Mouse (Mus musculus): ENCODE data around the gene Ttll2.
"Not testable (repeated sequence)": the region's sequence is repeated elsewhere in the genome, so short reads cannot be mapped to it uniquely, and the experiment has no call there.

Gene Ttll2

DNA sequence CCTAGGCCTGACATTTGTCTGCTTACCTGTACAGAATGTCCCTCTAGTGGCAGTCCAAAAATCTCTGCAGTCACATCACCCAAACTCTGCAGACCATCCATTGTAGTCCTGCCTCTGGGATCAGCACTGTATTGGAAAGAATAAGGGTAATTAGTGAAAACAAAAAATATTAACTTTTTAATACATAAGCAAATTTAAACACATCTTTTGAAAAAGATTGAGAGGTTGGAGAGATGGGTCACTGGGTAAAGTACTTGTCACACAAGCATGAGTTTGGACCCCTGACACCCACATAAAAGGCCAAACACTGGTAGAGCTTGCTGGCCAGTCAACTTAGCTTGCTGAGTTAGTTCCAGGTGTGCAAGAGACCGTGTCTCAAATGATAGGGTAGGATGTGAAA is at the start of gene Ttll2:
TSS of gene Ttll2 (minus strand) at position 101 of the 400 bp plus-strand sequence.
- not testable (repeated sequence) for DNase-seq

DNA sequence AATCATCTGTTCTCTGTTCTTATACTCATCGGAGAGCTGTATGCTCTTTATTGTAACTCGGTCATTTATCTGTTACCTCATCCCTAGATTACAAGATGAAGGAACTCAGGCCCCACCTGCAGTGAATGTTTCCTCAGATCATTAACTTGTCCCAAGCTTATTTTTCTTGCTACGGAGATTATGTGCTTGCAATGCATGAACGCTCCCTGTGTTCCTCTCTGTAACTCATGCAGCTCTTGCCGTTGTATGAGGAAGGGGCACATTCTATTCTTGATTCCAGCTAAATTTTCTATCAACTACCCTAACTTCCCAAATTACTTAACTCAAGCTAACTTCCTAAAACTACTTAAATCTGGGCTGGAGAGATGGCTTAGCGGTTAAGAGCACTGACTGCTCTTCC is 47.3 kb upstream of the Ttll2 start:
- not testable (repeated sequence) for DNase-seq

DNA sequence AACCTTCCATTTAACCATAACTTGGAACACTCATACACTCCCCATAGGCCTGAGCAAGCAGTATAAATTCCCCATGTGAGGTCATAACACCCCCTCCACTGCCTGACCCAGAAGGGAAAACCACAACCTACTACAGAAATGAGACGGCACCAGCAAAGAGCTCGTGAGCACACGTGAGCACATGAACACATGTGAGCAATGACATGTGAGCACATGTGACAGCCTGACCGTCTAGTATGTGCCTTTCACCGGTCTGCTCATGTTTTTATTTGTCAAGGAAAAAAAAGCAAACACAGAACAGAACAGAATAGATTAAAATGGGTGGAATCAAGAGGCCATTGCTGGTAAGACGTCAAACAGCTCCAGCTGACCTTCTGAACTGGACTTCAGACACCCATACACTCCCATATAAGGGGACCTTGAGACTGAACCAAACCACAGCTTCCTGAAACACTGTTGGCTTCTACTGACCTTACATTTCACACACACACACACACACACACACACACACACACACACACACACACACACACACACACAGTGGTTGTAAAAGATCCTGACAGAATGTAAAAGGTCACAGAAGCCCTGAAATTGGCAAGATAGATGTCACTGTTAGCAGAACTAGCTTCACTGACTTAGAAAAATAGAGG is 45.8 kb upstream of the Ttll2 start:
- DNase-seq: not testable (repeated sequence)

DNA sequence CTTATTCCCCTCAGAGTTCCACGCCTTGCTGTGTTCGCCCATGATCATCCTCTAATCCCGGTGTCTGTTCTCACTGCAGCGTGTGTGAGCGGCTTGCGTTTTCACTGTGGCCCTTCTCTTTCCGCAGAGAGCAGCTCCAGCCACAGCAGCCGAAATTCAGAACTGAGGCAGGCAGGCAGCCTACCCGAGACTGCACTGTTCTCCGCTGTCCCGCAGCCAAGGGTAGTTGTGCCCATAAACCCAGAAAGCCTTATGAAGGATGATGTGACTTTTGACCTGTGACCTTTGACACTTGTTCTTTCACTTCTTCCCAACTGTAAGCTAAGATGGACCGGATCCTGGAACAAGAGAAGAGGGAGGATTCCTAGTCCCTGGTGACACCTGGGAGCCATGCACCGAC is 44.6 kb upstream of the Ttll2 start:
- DNase-seq: not testable (repeated sequence)

- DNase-seq: not testable (repeated sequence)
Measured at GRCm38 (mm10) chr17:7396288-7396687, 43.8 kb upstream of the Ttll2 start.

GRCm38 (mm10) chr17:7395671-7396070 is 43.2 kb upstream of the Ttll2 start:
- not testable (repeated sequence) for DNase-seq

- not testable (repeated sequence) for DNase-seq
Measured at GRCm38 (mm10) chr17:7395116-7395515, 42.6 kb upstream of the Ttll2 start.

- not testable (repeated sequence) for DNase-seq
Measured at GRCm38 (mm10) chr17:7389898-7390297, 37.4 kb upstream of the Ttll2 start.

DNA sequence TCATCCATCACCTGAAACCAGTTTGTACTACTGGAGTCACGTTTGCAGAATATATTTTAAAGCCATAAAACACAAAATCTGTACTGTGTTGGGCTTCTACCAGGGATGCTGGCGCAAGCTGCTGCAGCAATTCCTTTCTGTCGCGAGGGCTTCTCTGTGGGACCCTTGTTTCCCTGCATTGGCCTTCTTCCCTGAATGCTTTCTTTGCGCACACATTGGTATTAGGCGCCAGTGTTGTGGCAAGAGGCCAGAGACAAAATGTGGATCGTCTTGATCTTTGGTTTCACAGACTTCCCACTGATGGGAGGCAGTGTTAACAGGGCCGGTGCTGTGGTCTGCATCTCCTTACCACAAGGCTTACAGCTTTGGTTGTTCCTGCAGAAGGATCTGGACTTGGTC is 36.5 kb upstream of the Ttll2 start:
- not testable (repeated sequence) for DNase-seq

DNA sequence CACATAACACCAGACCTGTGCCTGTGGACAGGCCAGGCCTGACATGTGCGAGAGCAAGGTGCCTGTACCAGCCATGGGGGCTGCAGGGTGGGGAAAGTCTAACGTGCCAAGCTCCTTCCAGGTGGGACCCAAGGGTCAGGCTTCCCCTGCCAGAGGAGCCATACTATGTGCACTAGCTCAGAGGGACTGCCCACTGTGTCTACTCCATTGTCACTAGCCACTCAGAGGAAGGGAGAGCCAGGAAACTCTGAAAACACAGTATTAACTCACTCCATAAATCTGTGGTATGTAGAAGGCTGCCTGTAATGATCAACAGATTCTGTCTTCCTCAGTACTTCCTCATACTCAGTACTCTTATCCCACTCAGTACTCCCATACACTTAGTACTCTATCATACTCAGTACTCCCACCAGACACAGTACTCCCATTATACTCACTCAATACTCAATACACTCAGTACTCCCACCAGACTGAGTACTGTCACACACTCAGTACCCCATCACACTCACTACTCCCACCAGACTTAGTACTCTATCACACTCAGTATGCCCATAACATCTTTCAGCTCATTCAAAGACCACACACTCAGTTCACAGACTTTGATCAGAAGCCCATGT is 36.0 kb upstream of the Ttll2 start:
- DNase-seq: not testable (repeated sequence)

DNA sequence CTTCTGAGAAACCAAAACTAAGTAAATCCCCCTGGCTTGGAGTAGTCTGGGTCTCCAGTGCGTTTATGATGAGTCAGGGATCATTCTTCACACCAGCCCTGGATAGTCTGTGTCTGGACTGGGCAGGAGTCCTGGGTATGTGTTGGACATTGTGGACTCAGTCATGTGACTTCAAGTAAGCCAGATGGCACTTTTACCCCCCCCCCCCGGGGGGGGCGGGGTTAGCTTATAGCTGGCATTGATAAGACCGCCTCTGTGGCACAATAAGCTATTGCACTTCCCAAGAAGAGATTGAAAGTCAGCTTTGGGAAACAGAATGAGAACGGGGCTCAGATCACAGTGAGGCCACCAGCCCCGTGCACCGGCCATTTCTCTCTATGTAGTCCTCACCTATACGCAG is 33.5 kb upstream of the Ttll2 start:
- not testable (repeated sequence) for DNase-seq

DNA sequence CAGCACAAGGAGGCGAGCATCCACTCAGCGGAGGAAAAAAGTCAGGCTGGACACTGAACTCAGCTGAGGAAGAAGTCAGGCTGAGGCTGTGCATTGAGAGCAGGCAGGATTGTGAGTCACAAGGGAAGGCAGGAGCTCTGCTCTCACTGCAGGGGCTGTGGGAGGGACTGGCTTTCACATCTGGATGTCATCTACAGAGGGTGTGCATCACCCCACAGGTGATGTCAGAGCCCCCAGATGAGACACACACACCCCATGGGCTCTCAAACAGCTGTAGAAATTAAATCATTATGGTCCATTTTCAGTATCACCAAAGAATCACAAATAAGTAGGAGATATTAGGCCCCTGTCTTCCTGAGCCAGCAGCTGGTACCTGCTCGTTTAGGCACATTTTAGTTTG is 32.9 kb upstream of the Ttll2 start, which contains the start of gene Unc93a2:
TSS of gene Unc93a2 (minus strand) at position 101 of the 400 bp plus-strand sequence.
- not testable (repeated sequence) for DNase-seq

DNA sequence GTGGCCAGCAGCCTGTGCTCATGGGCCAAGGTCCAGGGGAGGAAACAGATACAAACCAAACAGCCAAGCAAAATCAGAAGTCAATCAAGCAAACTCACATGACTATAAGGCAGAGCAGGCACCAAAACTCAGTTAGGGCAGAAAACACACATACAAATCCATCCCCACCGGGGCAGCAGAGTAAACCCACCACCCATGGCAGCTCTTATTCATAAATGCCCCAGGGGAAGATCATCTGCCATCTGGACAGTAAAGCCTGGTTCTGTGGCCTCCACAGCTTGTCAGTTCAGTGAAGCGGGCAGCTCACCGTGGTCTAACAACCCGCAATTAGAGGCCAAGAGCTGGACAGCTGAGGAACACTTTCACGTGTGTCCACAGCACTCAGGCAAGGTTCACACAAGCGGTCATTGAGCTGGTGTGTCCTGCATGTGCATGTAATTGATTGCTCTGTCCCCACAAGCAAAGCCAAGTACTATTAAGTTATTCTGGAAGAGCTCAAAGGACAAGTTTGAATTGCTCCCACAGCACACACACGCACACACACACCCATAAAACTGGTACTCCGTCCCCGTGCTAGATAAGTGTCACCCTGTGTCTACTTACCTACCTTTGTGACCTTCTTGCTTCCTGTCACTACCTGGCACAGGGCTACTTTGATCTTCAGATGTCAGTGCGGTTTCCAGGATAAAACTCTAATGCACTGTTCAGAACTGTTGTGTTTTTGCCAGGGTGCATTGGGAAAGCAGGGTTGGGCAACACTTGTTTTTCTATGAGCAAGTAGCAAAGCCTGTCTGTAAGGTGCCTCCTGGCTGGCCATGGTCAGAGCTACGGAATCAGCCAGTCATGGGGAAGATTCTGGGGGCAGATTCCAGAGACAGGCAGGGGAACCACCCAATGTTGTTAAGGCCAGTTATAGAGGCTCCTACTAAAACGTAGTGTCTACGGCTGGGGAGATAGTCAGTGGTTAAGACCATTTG is 31.0 kb upstream of the Ttll2 start:
- DNase-seq: not testable (repeated sequence)

GRCm38 (mm10) chr17:7382711-7383110 is 30.2 kb upstream of the Ttll2 start:
- not testable (repeated sequence) for DNase-seq

- DNase-seq: not testable (repeated sequence)
Measured at GRCm38 (mm10) chr17:7377907-7378306, 25.4 kb upstream of the Ttll2 start.

- DNase-seq: not testable (repeated sequence)
Measured at GRCm38 (mm10) chr17:7376951-7377700, 24.6 kb upstream of the Ttll2 start.

GRCm38 (mm10) chr17:7371879-7372278 is 19.4 kb upstream of the Ttll2 start, which contains the start of gene Gm49630:
TSS of gene Gm49630 (minus strand) at chr17:7371979.
- DNase-seq: not testable (repeated sequence)

GRCm38 (mm10) chr17:7369401-7369800 is 16.9 kb upstream of the Ttll2 start:
- DNase-seq: not testable (repeated sequence)

DNA sequence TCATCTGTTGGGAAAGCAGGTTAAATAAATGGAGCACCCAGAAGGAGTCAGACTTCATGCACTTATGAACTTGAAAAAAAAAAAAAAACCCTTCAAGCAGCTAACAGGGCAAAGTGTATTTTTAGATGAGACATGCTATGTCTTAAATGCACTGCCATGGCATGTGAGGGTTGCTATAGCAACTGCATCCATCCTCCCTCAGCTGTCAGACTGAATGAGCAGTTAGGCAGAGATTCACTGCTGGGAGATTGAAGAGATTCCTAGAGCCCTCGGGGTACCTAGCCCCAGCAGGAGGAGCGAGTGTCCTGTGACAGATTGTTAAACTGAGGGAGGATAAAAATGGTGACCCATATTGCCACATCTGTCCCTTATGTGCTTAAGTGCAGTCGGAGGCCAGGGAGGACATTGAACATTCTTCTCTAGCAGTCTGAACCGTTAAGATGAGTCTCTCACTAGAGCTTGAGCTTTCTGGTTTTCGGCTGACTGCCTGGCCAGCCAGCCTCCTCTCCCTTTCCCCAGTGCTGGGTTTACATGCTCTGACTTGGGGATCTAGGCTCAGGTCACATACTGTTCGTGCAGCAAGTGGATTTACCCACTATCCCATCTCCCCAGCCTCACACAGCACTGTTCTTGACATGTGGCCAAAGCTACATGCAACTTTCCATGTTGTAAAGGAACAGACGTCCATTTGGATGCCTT is 14.3 kb upstream of the Ttll2 start:
- not testable (repeated sequence) for DNase-seq

DNA sequence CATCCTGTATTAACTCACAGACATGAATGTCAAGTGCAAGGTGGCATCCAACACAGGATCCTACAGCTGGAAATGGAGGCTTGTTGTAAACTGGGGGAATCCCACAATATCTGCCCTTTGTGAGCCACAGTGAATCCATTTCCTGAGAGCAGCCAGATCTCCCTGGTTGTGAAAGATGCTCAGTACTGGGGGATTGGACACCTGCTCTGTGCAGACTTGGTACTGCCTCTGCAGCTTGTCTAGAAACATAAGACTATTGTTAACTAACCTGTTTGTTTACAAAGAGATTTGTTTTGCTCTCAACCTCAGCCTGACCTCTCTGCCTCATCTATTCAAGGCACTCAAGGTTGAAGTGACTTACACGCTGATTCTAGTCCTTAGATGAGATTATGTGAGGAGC is 13.8 kb upstream of the Ttll2 start:
- not testable (repeated sequence) for DNase-seq

GRCm38 (mm10) chr17:7365615-7366014 is 13.1 kb upstream of the Ttll2 start:
- DNase-seq: not testable (repeated sequence)
